Mouse (Mus musculus): ENCODE data around the gene Atp8b5. TPM values are rescaled to one million over a fixed set of nuclear protein-coding genes. Genes with fewer than 3 reads are reported as not detected.
A peak's percentile ranks its signal among the peaks of the same experiment; 100 is the strongest.

Atp8b5 gene
- polyA plus RNA-seq, 1 experiment from 2014 or later = 0.77 TPM

DNA sequence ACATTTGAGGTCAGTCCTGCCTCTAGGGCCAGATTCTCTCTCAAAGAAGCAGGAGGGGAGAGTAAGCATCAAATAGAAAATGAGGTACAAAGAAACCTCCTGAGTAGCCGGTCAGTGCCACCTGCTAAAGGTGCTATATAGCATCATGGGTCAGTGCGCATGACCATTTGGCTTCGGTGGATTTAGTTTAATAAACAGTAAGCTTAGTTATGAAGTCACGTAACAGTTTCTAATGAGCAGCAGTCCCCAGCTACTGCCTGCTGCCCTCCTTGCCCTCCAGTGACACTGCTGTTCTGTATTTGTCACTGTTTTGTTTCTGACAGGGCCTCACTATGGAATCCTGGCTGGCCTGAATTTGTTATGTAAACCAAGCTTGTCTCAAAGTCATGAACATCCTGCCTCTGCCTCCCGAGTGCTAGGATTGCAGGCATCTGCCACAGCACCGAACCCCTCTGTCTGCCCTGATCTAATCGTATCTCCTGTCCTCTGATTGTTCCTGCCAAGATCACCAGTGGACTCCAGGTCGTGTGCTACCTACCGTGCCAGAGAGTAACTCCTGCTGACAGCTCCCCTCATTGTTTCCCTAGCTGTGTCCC is 123.0 kb downstream of the Atp8b5 start:
- peak overlapping the region; percentile 23; the same call in 1 of the 2 replicates for H3K27ac ChIP-seq (ENCODE audit: low read length)
- H3K9me3 ChIP-seq (ENCODE audit: low read length) = no peaks in the 10 kb centered on the region
- ATAC-seq (ENCODE audit: low FRiP score, low TSS enrichment) = no peak
- H3K4me3 ChIP-seq (ENCODE audit: low read length) = no peak overlapping the region
- H3K4me2 ChIP-seq (replicated peaks; ENCODE audit: low read depth, low read length) = no peak overlapping the region
- H3K36me3 ChIP-seq (ENCODE audit: insufficient read depth, low read length) = no peaks in the 10 kb centered on the region
- 69% methylated on average over 9 of the region's 9 CpGs for WGBS
- H3K9ac ChIP-seq (replicated peaks; ENCODE audit: low read length) = no peak overlapping the region
- no peaks in the 10 kb centered on the region for H3K27me3 ChIP-seq (ENCODE audit: insufficient read depth, low read length)
- H3K4me1 ChIP-seq (ENCODE audit: insufficient read depth, low read length) = peaks cover 23% of the 10 kb centered on the region

DNA sequence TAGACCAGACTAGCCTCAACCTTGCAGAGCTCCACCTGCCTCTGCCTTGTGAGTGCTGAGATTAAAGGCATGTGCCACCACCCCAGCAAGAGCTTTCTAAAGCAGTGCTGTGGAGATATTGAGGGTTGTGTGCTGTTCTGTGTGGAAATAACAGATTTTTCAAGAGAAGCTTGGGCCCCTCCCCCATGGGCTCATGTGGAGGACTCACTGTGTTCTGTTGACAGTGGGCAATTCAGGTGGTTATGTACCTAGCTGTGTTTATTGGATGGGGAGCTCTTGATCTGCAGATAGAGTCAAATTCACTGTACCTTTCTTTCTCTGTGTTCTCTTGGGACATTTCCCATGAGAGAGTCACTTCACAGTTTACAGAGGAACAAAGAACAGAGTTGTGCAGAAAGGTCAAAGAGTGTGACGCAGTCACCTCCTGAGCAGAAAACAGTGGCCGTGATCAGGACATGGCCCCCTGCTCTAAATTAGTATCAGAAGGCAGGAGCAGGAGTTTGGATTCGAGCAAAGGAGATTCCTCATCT is 124.6 kb downstream of the Atp8b5 start:
- Histone ChIP-seq H3K4me3 (ENCODE audit: low read length) (no peak overlapping the region), H3K9me3 (ENCODE audit: low read length) (no peaks in the 10 kb centered on the region), H3K27ac (ENCODE audit: low read length) (peak overlapping the region; percentile 8; the same call in 1 of the 2 replicates), H3K9ac (replicated peaks; ENCODE audit: low read length) (no peak overlapping the region), H3K4me1 (ENCODE audit: insufficient read depth, low read length) (peaks cover 30% of the 10 kb centered on the region), H3K27me3 (ENCODE audit: insufficient read depth, low read length) (no peaks in the 10 kb centered on the region), H3K36me3 (ENCODE audit: insufficient read depth, low read length) (no peaks in the 10 kb centered on the region), H3K4me2 (replicated peaks; ENCODE audit: low read depth, low read length) (no peak overlapping the region)
- no peak for ATAC-seq (ENCODE audit: low FRiP score, low TSS enrichment)
- 85% methylated on average over 3 of the region's 3 CpGs for WGBS

DNA sequence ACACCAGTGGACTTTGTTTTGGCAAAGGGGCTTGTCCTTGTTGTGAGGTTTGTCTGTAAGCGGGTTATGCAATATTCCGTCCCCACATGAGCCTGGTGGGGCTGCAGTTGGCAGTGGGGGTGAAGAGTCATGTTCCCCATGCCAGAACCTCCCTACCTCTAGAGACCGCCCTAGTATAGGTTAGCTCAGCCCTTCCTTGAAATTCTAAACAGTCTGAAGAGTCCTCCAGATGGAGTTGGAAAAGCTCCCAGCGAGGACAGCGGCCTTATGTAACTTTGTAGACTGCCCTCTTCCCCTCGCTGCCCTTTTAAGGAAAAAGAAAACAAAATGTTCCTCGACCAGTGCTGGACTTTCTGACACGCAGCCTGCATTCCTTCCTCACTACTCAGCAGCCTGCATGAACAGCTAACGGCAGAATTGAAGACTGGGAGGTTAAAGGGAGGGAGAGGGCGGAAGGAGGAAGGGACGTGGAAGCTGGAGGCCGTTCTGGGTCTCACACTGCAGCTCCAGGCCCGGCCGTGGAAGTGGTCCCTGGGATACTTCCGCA is 127.5 kb downstream of the Atp8b5 start:
- Histone ChIP-seq H3K9ac (replicated peaks; ENCODE audit: low read length) (peak overlapping the region; percentile 48), H3K4me1 (ENCODE audit: insufficient read depth, low read length) (peaks cover 42% of the 10 kb centered on the region), H3K27me3 (ENCODE audit: insufficient read depth, low read length) (no peaks in the 10 kb centered on the region), H3K36me3 (ENCODE audit: insufficient read depth, low read length) (no peaks in the 10 kb centered on the region), H3K27ac (ENCODE audit: low read length) (peak overlapping the region; percentile 96), H3K9me3 (ENCODE audit: low read length) (no peaks in the 10 kb centered on the region), H3K4me3 (ENCODE audit: low read length) (no peak overlapping the region), H3K4me2 (replicated peaks; ENCODE audit: low read depth, low read length) (peak overlapping the region; percentile 8)
- ATAC-seq (ENCODE audit: low FRiP score, low TSS enrichment) = peak; percentile 90
- WGBS = 14% methylated on average over 15 of the region's 15 CpGs

DNA sequence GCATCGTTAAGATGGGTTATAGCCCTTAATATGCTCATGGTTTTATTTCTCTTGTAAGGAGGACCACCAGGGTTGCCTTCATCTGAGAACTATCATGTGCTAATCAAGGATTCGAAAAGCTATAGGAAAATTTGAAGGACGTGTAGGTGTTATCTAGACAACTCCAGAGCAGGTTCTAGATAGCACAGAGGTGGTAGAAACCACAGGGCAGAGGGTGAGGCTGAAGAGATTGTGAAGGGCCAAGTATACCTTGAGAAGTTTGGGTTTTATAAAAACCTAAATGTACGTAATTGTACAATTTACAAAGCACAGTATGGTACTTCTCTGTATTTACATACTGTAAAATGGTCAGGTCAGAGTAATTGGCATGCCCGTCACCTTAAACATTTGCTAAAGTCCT is 128.2 kb downstream of the Atp8b5 start:
- ATAC-seq (ENCODE audit: low FRiP score, low TSS enrichment) = no peak
- WGBS = 77% methylated on average over 5 of the region's 5 CpGs
- peak overlapping the region; percentile 8 for H3K4me2 ChIP-seq (replicated peaks; ENCODE audit: low read depth, low read length)

DNA sequence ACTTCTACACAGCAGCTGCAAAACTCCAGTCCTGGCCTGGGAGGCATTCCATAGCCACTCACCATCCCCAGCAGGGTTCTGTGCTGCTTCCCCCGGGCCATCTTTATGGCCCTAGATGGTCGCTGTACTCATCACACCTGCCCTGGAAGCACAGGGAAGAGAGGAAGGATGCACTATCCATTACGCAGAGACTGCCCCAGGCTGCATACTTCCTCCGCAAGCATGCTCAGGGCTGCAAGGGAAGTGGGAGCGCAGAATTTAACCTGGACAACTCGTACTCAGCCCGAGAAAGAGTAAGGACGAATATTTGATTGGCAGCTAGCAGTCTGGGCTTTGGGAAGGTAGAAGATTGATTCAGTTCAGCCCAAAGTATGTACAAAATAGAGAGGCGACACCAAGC is 128.9 kb downstream of the Atp8b5 start:
- H3K27ac ChIP-seq (ENCODE audit: low read length) = no peak overlapping the region; the same call in 1 of the 2 replicates
- peaks cover 47% of the 10 kb centered on the region for H3K4me1 ChIP-seq (ENCODE audit: insufficient read depth, low read length)
- H3K9me3 ChIP-seq (ENCODE audit: low read length) = no peaks in the 10 kb centered on the region
- no peaks in the 10 kb centered on the region for H3K36me3 ChIP-seq (ENCODE audit: insufficient read depth, low read length)
- H3K4me3 ChIP-seq (ENCODE audit: low read length) = no peak overlapping the region
- no peak for ATAC-seq (ENCODE audit: low FRiP score, low TSS enrichment)
- H3K4me2 ChIP-seq (replicated peaks; ENCODE audit: low read depth, low read length) = no peak overlapping the region
- WGBS = 71% methylated on average over 9 of the region's 9 CpGs
- H3K9ac ChIP-seq (replicated peaks; ENCODE audit: low read length) = no peak overlapping the region
- H3K27me3 ChIP-seq (ENCODE audit: insufficient read depth, low read length) = no peaks in the 10 kb centered on the region

More for the DNA sequence above, 128.2 kb downstream of the Atp8b5 start:
- no peak overlapping the region for H3K4me3 ChIP-seq (ENCODE audit: low read length)
- no peaks in the 10 kb centered on the region for H3K27me3 ChIP-seq (ENCODE audit: insufficient read depth, low read length)
- H3K36me3 ChIP-seq (ENCODE audit: insufficient read depth, low read length) = no peaks in the 10 kb centered on the region
- H3K9me3 ChIP-seq (ENCODE audit: low read length) = no peaks in the 10 kb centered on the region
- H3K27ac ChIP-seq (ENCODE audit: low read length) = peak overlapping the region; percentile 96
- H3K4me1 ChIP-seq (ENCODE audit: insufficient read depth, low read length) = peaks cover 47% of the 10 kb centered on the region
- H3K9ac ChIP-seq (replicated peaks; ENCODE audit: low read length) = peak overlapping the region; percentile 48

DNA sequence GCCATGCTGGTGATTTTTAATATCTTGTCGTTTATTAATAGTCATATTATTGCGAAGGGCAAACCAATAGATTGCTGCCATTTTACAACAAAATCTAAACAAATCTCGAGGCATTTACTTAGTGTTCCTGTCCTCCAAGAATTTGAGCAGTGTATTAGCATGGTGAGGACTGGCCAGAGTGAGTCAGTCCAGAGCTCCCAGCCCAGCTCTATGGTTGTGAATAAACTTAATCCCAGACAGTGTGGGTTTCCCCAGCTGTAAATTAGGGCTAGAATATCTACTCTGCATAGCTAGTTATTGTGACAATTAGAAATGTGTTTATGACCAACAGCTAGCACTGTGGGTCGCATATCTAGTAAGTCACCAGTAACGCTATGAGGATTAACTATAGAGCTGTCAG is 129.4 kb downstream of the Atp8b5 start:
- no peaks in the 10 kb centered on the region for H3K9me3 ChIP-seq (ENCODE audit: low read length)
- no peak overlapping the region for H3K9ac ChIP-seq (replicated peaks; ENCODE audit: low read length)
- no peaks in the 10 kb centered on the region for H3K27me3 ChIP-seq (ENCODE audit: insufficient read depth, low read length)
- H3K4me3 ChIP-seq (ENCODE audit: low read length) = no peak overlapping the region
- no peak overlapping the region for H3K27ac ChIP-seq (ENCODE audit: low read length)
- H3K36me3 ChIP-seq (ENCODE audit: insufficient read depth, low read length) = no peaks in the 10 kb centered on the region
- 85% methylated on average over 5 of the region's 5 CpGs for WGBS
- H3K4me1 ChIP-seq (ENCODE audit: insufficient read depth, low read length) = peaks cover 50% of the 10 kb centered on the region
- H3K4me2 ChIP-seq (replicated peaks; ENCODE audit: low read depth, low read length) = no peak overlapping the region
- no peak for ATAC-seq (ENCODE audit: low FRiP score, low TSS enrichment)

DNA sequence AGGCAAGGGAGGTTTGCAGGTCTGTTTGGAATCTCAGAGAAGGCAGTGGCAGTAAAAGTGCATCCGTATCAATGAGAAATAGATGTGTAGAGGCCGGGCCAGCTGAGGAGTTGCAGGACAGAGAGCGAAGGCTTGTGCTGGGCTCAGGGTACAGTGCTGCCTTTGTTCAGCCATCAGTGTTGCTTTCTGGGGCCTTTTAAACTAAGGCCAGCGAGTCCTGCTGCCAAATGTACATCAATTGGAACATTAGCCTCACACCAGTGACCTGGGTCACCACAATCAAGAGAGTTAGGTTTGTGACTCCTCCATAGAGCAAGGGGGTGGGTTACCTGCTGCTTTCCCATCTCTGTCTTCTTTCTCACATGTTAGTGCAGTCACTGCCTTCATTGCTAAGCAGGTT is 131.1 kb downstream of the Atp8b5 start:
- H3K27ac ChIP-seq (ENCODE audit: low read length) = no peak overlapping the region
- H3K4me3 ChIP-seq (ENCODE audit: low read length) = no peak overlapping the region
- no peaks in the 10 kb centered on the region for H3K27me3 ChIP-seq (ENCODE audit: insufficient read depth, low read length)
- H3K4me2 ChIP-seq (replicated peaks; ENCODE audit: low read depth, low read length) = no peak overlapping the region
- no peaks in the 10 kb centered on the region for H3K36me3 ChIP-seq (ENCODE audit: insufficient read depth, low read length)
- WGBS = 68% methylated on average over 4 of the region's 4 CpGs
- no peak for ATAC-seq (ENCODE audit: low FRiP score, low TSS enrichment)
- peaks cover 53% of the 10 kb centered on the region for H3K4me1 ChIP-seq (ENCODE audit: insufficient read depth, low read length)
- H3K9me3 ChIP-seq (ENCODE audit: low read length) = no peaks in the 10 kb centered on the region
- no peak overlapping the region for H3K9ac ChIP-seq (replicated peaks; ENCODE audit: low read length)

DNA sequence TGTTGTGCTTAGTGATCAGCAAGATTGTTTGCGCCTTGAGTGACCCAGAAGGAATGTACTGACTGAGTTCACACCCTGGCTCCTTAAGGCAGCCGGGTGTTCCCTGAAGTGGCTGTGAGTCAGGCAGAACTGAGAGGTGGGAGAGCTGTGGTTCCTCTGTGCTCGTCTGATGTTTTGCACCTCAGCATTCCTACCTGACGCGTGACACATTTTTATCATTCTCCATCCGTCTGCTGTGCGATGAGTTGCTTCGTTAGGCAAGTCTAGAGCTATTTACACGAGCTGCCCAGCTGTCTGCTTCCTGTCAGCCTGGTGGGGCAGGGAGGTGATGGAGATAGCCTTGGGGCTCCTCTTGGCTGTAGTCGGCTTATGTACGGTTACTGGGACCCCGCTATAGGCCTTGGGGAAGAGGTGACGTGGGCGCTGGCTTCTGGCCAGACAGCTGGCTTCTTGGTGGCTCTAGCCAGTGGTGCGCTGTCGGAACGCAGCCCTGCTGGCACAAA is 131.9 kb downstream of the Atp8b5 start:
- H3K4me3 ChIP-seq (ENCODE audit: low read length) = no peak overlapping the region
- no peak for ATAC-seq (ENCODE audit: low FRiP score, low TSS enrichment)
- H3K36me3 ChIP-seq (ENCODE audit: insufficient read depth, low read length) = no peaks in the 10 kb centered on the region
- H3K4me1 ChIP-seq (ENCODE audit: insufficient read depth, low read length) = peaks cover 52% of the 10 kb centered on the region
- H3K27ac ChIP-seq (ENCODE audit: low read length) = peak overlapping the region; percentile 52
- no peak overlapping the region for H3K9ac ChIP-seq (replicated peaks; ENCODE audit: low read length)
- no peak overlapping the region for H3K4me2 ChIP-seq (replicated peaks; ENCODE audit: low read depth, low read length)
- H3K9me3 ChIP-seq (ENCODE audit: low read length) = no peaks in the 10 kb centered on the region
- 48% methylated on average over 17 of the region's 17 CpGs for WGBS
- no peaks in the 10 kb centered on the region for H3K27me3 ChIP-seq (ENCODE audit: insufficient read depth, low read length)

DNA sequence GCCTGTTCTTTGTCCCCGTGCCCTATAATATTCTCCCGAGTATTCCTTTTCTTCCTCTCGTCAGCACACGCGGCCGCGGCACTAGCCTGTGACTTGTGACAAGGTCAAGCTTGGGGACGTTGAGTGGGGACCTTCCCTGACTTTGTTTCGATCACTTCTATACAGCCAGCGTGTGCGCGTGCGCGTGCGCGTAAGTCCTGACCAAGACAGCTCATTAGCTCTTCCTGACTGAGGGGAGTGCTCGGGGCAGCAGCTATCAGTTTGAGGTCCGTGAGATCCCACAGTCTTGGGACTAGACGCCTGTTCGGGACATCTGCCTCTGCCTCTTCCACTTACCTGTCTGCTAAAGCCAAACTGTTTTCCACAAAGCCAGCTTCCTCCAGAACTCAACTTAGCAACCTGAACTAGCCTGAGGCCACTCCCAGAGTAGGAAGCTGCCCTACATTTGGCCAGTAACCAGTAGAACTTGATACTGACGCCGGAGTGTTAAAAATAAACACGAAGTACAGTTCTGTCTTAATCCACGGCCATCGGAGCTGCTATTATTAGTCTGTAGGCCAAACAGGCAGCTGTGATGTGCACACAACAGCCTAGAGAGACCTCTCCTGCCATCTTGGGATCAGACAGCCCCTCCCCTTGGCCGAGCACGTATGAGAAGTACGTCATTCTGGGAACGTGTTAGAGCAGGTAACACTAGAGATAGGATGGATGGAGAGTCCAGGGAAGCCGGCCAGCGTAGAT is 132.6 kb downstream of the Atp8b5 start:
- Histone ChIP-seq H3K9me3 (ENCODE audit: low read length) (no peaks in the 10 kb centered on the region), H3K36me3 (ENCODE audit: insufficient read depth, low read length) (no peaks in the 10 kb centered on the region), H3K4me1 (ENCODE audit: insufficient read depth, low read length) (peaks cover 46% of the 10 kb centered on the region), H3K27ac (ENCODE audit: low read length) (peak overlapping the region; percentile 52), H3K9ac (replicated peaks; ENCODE audit: low read length) (no peak overlapping the region), H3K4me2 (replicated peaks; ENCODE audit: low read depth, low read length) (no peak overlapping the region), H3K4me3 (ENCODE audit: low read length) (no peak overlapping the region), H3K27me3 (ENCODE audit: insufficient read depth, low read length) (no peaks in the 10 kb centered on the region)
- 71% methylated on average over 31 of the region's 31 CpGs for WGBS
- ATAC-seq (ENCODE audit: low FRiP score, low TSS enrichment) = no peak

All from kidney, embryonic 16.5 days (tissue).